Comparison of ENCODE assay signal across 22 mouse cellular contexts in genomic region chr4:65402286-65402685, GRCm38 (mm10).
DNase-seq lines count a peak whose midpoint lies in the region; ATAC-seq and TF ChIP-seq lines count a peak whose summit lies in the region.
"Had no signal": no experiment of that assay in that cellular context is flagged by ENCODE, and none has a peak within 500 bp of the region (broad histone marks: within the 10 kb centered on the region; RNA-seq: fewer than 3 reads in every experiment).

No protein-coding gene starts in this region.

- no peak overlapping the region for H3K4me2 ChIP-seq in limb, embryonic 12.5 days
- no peak overlapping the region for H3K4me2 ChIP-seq in limb, embryonic 13.5 days (replicated peaks)
- H3K4me2 ChIP-seq in limb, embryonic 14.5 days (replicated peaks; ENCODE audit: low read depth, low read length, severe bottlenecking) = no peak overlapping the region
- H3K4me2 ChIP-seq: embryonic facial prominence, embryonic 13.5 days; embryonic facial prominence, embryonic 15.5 days; forebrain, embryonic 12.5 days had no signal

- no peak overlapping the region for H3K9ac ChIP-seq in limb, embryonic 12.5 days (replicated peaks)
- no peak overlapping the region for H3K9ac ChIP-seq in limb, embryonic 13.5 days
- H3K9ac ChIP-seq in limb, embryonic 14.5 days (ENCODE audit: low read depth, low read length, severe bottlenecking) = no peak overlapping the region
- H3K9ac ChIP-seq: embryonic facial prominence, embryonic 13.5 days; embryonic facial prominence, embryonic 15.5 days; forebrain, embryonic 12.5 days had no signal

- DNase-seq in cerebellum, postnatal 25 days = no peak
- DNase-seq in limb, embryonic 10.5 days (ENCODE audit: low spot score) = no peak
- no peak for DNase-seq in limb, embryonic 14.5 days (ENCODE audit: low spot score)
- DNase-seq in gastrocnemius, postnatal 4 days (ENCODE audit: low spot score in 2 of 2) = no peak
- DNase-seq: adrenal gland, postnatal 10 days; adrenal gland, postnatal 25 days; cerebellum, adult 11-12 months; cerebellum, adult 2 months; cerebellum, adult 9-10 months; cerebellum, postnatal 10 days; cerebellum, postnatal 36 days; embryo, embryonic 11 days had no signal

- H3K4me3 ChIP-seq in limb, embryonic 12.5 days (replicated peaks) = no peak overlapping the region
- no peak overlapping the region for H3K4me3 ChIP-seq in limb, embryonic 10.5 days
- no peak overlapping the region for H3K4me3 ChIP-seq in limb, embryonic 13.5 days
- no peak overlapping the region for H3K4me3 ChIP-seq in limb, embryonic 14.5 days (replicated peaks; ENCODE audit: low read length)
- H3K4me3 ChIP-seq: embryonic facial prominence, embryonic 13.5 days; embryonic facial prominence, embryonic 15.5 days; erythroblast, embryonic 14.5 days; forebrain, embryonic 10.5 days; forebrain, embryonic 12.5 days had no signal

- no peaks in the 10 kb centered on the region for H3K9me3 ChIP-seq in limb, embryonic 12.5 days
- no peaks in the 10 kb centered on the region for H3K9me3 ChIP-seq in limb, embryonic 10.5 days (replicated peaks)
- H3K9me3 ChIP-seq in limb, embryonic 13.5 days = no peaks in the 10 kb centered on the region
- no peaks in the 10 kb centered on the region for H3K9me3 ChIP-seq in limb, embryonic 14.5 days (ENCODE audit: control insufficient read depth, low read length)
- H3K9me3 ChIP-seq: embryonic facial prominence, embryonic 13.5 days; embryonic facial prominence, embryonic 15.5 days; forebrain, embryonic 10.5 days; forebrain, embryonic 12.5 days had no signal

- H3K27me3 ChIP-seq in limb, embryonic 12.5 days = no peaks in the 10 kb centered on the region
- H3K27me3 ChIP-seq in limb, embryonic 10.5 days (ENCODE audit: low read depth, poor library complexity, severe bottlenecking) = no peaks in the 10 kb centered on the region
- no peaks in the 10 kb centered on the region for H3K27me3 ChIP-seq in limb, embryonic 13.5 days
- H3K27me3 ChIP-seq in limb, embryonic 14.5 days (ENCODE audit: control insufficient read depth, insufficient read depth, low read length) = no peaks in the 10 kb centered on the region
- H3K27me3 ChIP-seq: embryonic facial prominence, embryonic 13.5 days; embryonic facial prominence, embryonic 15.5 days; forebrain, embryonic 12.5 days had no signal

- H3K27ac ChIP-seq in limb, embryonic 12.5 days = peak overlapping the region; percentile 8; the same call in 1 of the 2 replicates
- no peak overlapping the region for H3K27ac ChIP-seq in limb, embryonic 10.5 days
- peak overlapping the region; percentile 44; the same call in 1 of the 2 replicates for H3K27ac ChIP-seq in limb, embryonic 13.5 days
- H3K27ac ChIP-seq in limb, embryonic 14.5 days (replicated peaks; ENCODE audit: low read depth, low read length) = 0 out of 2 replicates have a peak overlapping the region, but pooled peaks have one; percentile 28
- H3K27ac ChIP-seq: embryonic facial prominence, embryonic 13.5 days; embryonic facial prominence, embryonic 15.5 days; forebrain, embryonic 10.5 days; forebrain, embryonic 12.5 days had no signal

- WGBS in limb, embryonic 12.5 days = 74% methylated on average over 5 of the region's 5 CpGs
- WGBS in limb, embryonic 10.5 days = 75% methylated on average over 5 of the region's 5 CpGs
- 62% methylated on average over 5 of the region's 5 CpGs for WGBS in limb, embryonic 13.5 days
- 63% methylated on average over 5 of the region's 5 CpGs for WGBS in limb, embryonic 14.5 days

- ATAC-seq in cerebellum, adult (ENCODE audit: insufficient number of reproducible peaks, low FRiP score, low TSS enrichment) = 0 out of 2 replicates have a peak, but pooled peaks have one; percentile 38
- no peak for ATAC-seq in limb, embryonic 12.5 days (ENCODE audit: insufficient number of reproducible peaks, insufficient read depth, low FRiP score, low TSS enrichment, low read depth)
- ATAC-seq in limb, embryonic 13.5 days (ENCODE audit: low FRiP score, low read depth) = no peak
- no peak; the same call in 1 of the 2 replicates for ATAC-seq in limb, embryonic 14.5 days (ENCODE audit: low FRiP score, low read depth)
- ATAC-seq: forebrain, embryonic 14.5 days; forebrain, embryonic 16.5 days had no signal

- no peaks in the 10 kb centered on the region for H3K36me3 ChIP-seq in limb, embryonic 12.5 days
- no peaks in the 10 kb centered on the region for H3K36me3 ChIP-seq in limb, embryonic 10.5 days
- no peaks in the 10 kb centered on the region for H3K36me3 ChIP-seq in limb, embryonic 13.5 days
- no peaks in the 10 kb centered on the region for H3K36me3 ChIP-seq in limb, embryonic 14.5 days (ENCODE audit: control insufficient read depth, insufficient read depth, low read length)
- H3K36me3 ChIP-seq: embryonic facial prominence, embryonic 13.5 days; embryonic facial prominence, embryonic 15.5 days; forebrain, embryonic 10.5 days; forebrain, embryonic 12.5 days had no signal

- no peak for TF ChIP-seq POLR2A in limb, embryonic 14.5 days (IDR thresholded peaks at IDR 0.05; ENCODE audit: borderline replicate concordance, extremely low read depth, insufficient read depth, insufficient read length)

- H3K4me1 ChIP-seq in limb, embryonic 12.5 days (replicated peaks) = peaks cover 14% of the 10 kb centered on the region
- H3K4me1 ChIP-seq in limb, embryonic 10.5 days = peaks cover 16% of the 10 kb centered on the region
- peaks cover 19% of the 10 kb centered on the region for H3K4me1 ChIP-seq in limb, embryonic 13.5 days
- H3K4me1 ChIP-seq in limb, embryonic 14.5 days (ENCODE audit: control insufficient read depth, insufficient read depth, low read length) = peaks cover 14% of the 10 kb centered on the region
- H3K4me1 ChIP-seq: forebrain, embryonic 12.5 days had no signal
